Mouse (Mus musculus): ENCODE measurements around the gene P2rx6. TPM values are rescaled to one million over a fixed set of nuclear protein-coding genes. Genes with fewer than 3 reads are reported as not detected.

Gene P2rx6
- total RNA-seq (2014; rRNA removed) (3.4 and 5.1 TPM in 2 replicates), polyA plus RNA-seq (2015; fragmentation: Nextera tagmentation; extraction: Ambion mirVana) (2.3 and 3.0 TPM in 2 replicates)

- DNase-seq (ENCODE audit: low spot score) (peak; percentile 62), ATAC-seq (peak; percentile 68)
- H3K9ac ChIP-seq (replicated peaks; ENCODE audit: low read length) = peak within 1 kb of the TSS; percentile 35
- H3K27me3 ChIP-seq (ENCODE audit: insufficient read depth, low read length) = no peaks in the 10 kb centered on the region
- H3K27ac ChIP-seq = peak within 1 kb of the TSS; percentile 64
- H3K36me3 ChIP-seq (ENCODE audit: insufficient read depth, low read length) = no peaks in the 10 kb centered on the region
- peak within 1 kb of the TSS; percentile 51 for H3K4me2 ChIP-seq (ENCODE audit: low read depth, low read length)
- TF ChIP-seq CTCF (IDR thresholded peaks at IDR 0.05; ENCODE audit: low read depth) = no peak
- H3K4me3 ChIP-seq (ENCODE audit: low read length) = peak within 1 kb of the TSS; percentile 23
- under 1% methylated on average over 10 of the region's 10 CpGs for WGBS
- no peaks in the 10 kb centered on the region for H3K9me3 ChIP-seq (ENCODE audit: low read length)
- H3K4me1 ChIP-seq (ENCODE audit: insufficient read depth, low read length) = peaks cover 16% of the 10 kb centered on the region; the same call in 1 of the 2 replicates
Measured at GRCm38 (mm10) chr16:17561751-17562208, at the start of gene P2rx6. P2rx6 (plus strand) TSS chr16:17561885.

GRCm38 (mm10) chr16:17518910-17519309 is 42.8 kb upstream of the P2rx6 start:
- 76% methylated on average over 2 of the region's 2 CpGs for WGBS
- no peak for TF ChIP-seq CTCF (IDR thresholded peaks at IDR 0.05; ENCODE audit: low read depth)
- no peak for ATAC-seq

GRCm38 (mm10) chr16:17524156-17524555 is 37.5 kb upstream of the P2rx6 start:
- H3K9ac ChIP-seq (replicated peaks; ENCODE audit: low read length) = no peak overlapping the region
- DNase-seq (ENCODE audit: low spot score) (no peak), ATAC-seq (no peak)
- H3K36me3 ChIP-seq (ENCODE audit: insufficient read depth, low read length) = peaks cover 78% of the 10 kb centered on the region
- no peak for TF ChIP-seq CTCF (IDR thresholded peaks at IDR 0.05; ENCODE audit: low read depth)
- no peaks in the 10 kb centered on the region for H3K9me3 ChIP-seq (ENCODE audit: low read length)
- H3K4me2 ChIP-seq (ENCODE audit: low read depth, low read length) = no peak overlapping the region
- H3K4me3 ChIP-seq (ENCODE audit: low read length) = no peak overlapping the region
- H3K27ac ChIP-seq = no peak overlapping the region
- 93% methylated on average over 11 of the region's 11 CpGs for WGBS
- H3K4me1 ChIP-seq (ENCODE audit: insufficient read depth, low read length) = no peaks in the 10 kb centered on the region
- H3K27me3 ChIP-seq (ENCODE audit: insufficient read depth, low read length) = no peaks in the 10 kb centered on the region

More at GRCm38 (mm10) chr16:17518910-17519309, 42.8 kb upstream of the P2rx6 start:
- Histone ChIP-seq H3K4me1 (ENCODE audit: insufficient read depth, low read length) (no peaks in the 10 kb centered on the region), H3K27me3 (ENCODE audit: insufficient read depth, low read length) (no peaks in the 10 kb centered on the region), H3K9ac (replicated peaks; ENCODE audit: low read length) (no peak overlapping the region), H3K27ac (no peak overlapping the region), H3K36me3 (ENCODE audit: insufficient read depth, low read length) (peaks cover 76% of the 10 kb centered on the region), H3K4me2 (ENCODE audit: low read depth, low read length) (no peak overlapping the region), H3K4me3 (ENCODE audit: low read length) (no peak overlapping the region), H3K9me3 (ENCODE audit: low read length) (no peaks in the 10 kb centered on the region)
- DNase-seq (ENCODE audit: low spot score) = no peak

GRCm38 (mm10) chr16:17525524-17525923 is 36.2 kb upstream of the P2rx6 start:
- ATAC-seq (no peak), DNase-seq (ENCODE audit: low spot score) (no peak)
- Histone ChIP-seq H3K9ac (replicated peaks; ENCODE audit: low read length) (no peak overlapping the region), H3K27ac (no peak overlapping the region), H3K36me3 (ENCODE audit: insufficient read depth, low read length) (peaks cover 65% of the 10 kb centered on the region), H3K4me1 (ENCODE audit: insufficient read depth, low read length) (peaks cover 5% of the 10 kb centered on the region; the same call in 1 of the 2 replicates), H3K9me3 (ENCODE audit: low read length) (no peaks in the 10 kb centered on the region), H3K27me3 (ENCODE audit: insufficient read depth, low read length) (no peaks in the 10 kb centered on the region), H3K4me3 (ENCODE audit: low read length) (no peak overlapping the region), H3K4me2 (ENCODE audit: low read depth, low read length) (no peak overlapping the region)
- 77% methylated on average over 3 of the region's 3 CpGs for WGBS
- no peak for TF ChIP-seq CTCF (IDR thresholded peaks at IDR 0.05; ENCODE audit: low read depth)

- DNase-seq (ENCODE audit: low spot score) = no peak
- Histone ChIP-seq H3K27ac (no peak overlapping the region), H3K4me2 (ENCODE audit: low read depth, low read length) (no peak overlapping the region), H3K9me3 (ENCODE audit: low read length) (no peaks in the 10 kb centered on the region), H3K9ac (replicated peaks; ENCODE audit: low read length) (no peak overlapping the region), H3K4me1 (ENCODE audit: insufficient read depth, low read length) (peaks cover 5% of the 10 kb centered on the region), H3K4me3 (ENCODE audit: low read length) (no peak overlapping the region), H3K27me3 (ENCODE audit: insufficient read depth, low read length) (no peaks in the 10 kb centered on the region), H3K36me3 (ENCODE audit: insufficient read depth, low read length) (peaks cover 58% of the 10 kb centered on the region)
- TF ChIP-seq CTCF (IDR thresholded peaks at IDR 0.05; ENCODE audit: low read depth) = no peak
- WGBS = 92% methylated on average over 6 of the region's 6 CpGs
- ATAC-seq = no peak
Measured at GRCm38 (mm10) chr16:17526223-17526622, 35.5 kb upstream of the P2rx6 start.

GRCm38 (mm10) chr16:17527606-17528005 is 34.1 kb upstream of the P2rx6 start:
- Histone ChIP-seq H3K9ac (replicated peaks; ENCODE audit: low read length) (no peak overlapping the region), H3K9me3 (ENCODE audit: low read length) (no peaks in the 10 kb centered on the region), H3K27ac (no peak overlapping the region), H3K27me3 (ENCODE audit: insufficient read depth, low read length) (no peaks in the 10 kb centered on the region), H3K4me1 (ENCODE audit: insufficient read depth, low read length) (peaks cover 14% of the 10 kb centered on the region), H3K4me3 (ENCODE audit: low read length) (no peak overlapping the region), H3K36me3 (ENCODE audit: insufficient read depth, low read length) (peaks cover 44% of the 10 kb centered on the region), H3K4me2 (ENCODE audit: low read depth, low read length) (no peak overlapping the region)
- TF ChIP-seq CTCF (IDR thresholded peaks at IDR 0.05; ENCODE audit: low read depth) = no peak
- DNase-seq (ENCODE audit: low spot score) (no peak), ATAC-seq (no peak)

- Histone ChIP-seq H3K27ac (no peak overlapping the region), H3K36me3 (ENCODE audit: insufficient read depth, low read length) (peaks cover 37% of the 10 kb centered on the region), H3K4me2 (ENCODE audit: low read depth, low read length) (no peak overlapping the region), H3K4me3 (ENCODE audit: low read length) (no peak overlapping the region), H3K27me3 (ENCODE audit: insufficient read depth, low read length) (no peaks in the 10 kb centered on the region), H3K4me1 (ENCODE audit: insufficient read depth, low read length) (peaks cover 14% of the 10 kb centered on the region), H3K9ac (replicated peaks; ENCODE audit: low read length) (no peak overlapping the region), H3K9me3 (ENCODE audit: low read length) (no peaks in the 10 kb centered on the region)
- 86% methylated on average over 13 of the region's 13 CpGs for WGBS
- ATAC-seq (no peak), DNase-seq (ENCODE audit: low spot score) (no peak)
- TF ChIP-seq CTCF (IDR thresholded peaks at IDR 0.05; ENCODE audit: low read depth) = no peak
Measured at GRCm38 (mm10) chr16:17528276-17528675, 33.4 kb upstream of the P2rx6 start.

Data from hindbrain, postnatal 0 days (tissue).